Mouse (Mus musculus): ENCODE results near the gene Slc51a. TPM values are rescaled to one million over a fixed set of nuclear protein-coding genes. Genes with fewer than 3 reads are reported as not detected.

The Slc51a gene
- total and polyA plus RNA-seq, 3 experiments = 0.08 to 0.17 TPM; not detected in 1

DNA sequence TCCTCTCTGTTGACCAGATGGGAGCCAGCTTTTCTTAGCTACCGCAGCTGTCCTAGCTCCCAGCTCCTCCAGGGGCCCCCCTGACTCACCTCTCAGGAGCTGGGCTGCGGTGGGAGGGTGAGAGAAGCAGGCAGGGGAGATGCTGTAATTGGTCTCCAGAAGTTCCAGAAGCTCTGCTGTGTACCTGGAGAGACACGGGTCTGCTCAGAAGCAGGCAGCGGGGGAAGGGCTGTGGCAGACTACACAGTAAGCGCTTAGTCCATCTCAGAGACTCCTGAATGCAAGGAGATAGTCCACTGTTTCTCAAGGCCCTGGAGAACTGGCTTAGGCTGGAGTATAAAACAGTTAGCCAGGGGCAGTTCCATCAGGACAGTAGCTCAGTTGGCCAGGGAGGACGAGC lies 1.6 kb downstream of the Slc51a start:
- H3K9ac ChIP-seq (ENCODE audit: insufficient read depth, low read depth) = no peak overlapping the region
- dilution Hi-C loops (cut with MboI; ENCODE audit: extremely low pct_ligation_motif_present, extremely low pct_unique_long_range_greater_than_20kb, low sequenced_read_pairs) = no loop called here

GRCm38 (mm10) chr16:32485209-32485608 lies 2.5 kb downstream of the Slc51a start:
- in situ Hi-C loops (cut with MboI; ENCODE audit: low pct_ligation_motif_present, low pct_unique_long_range_greater_than_20kb, low sequenced_read_pairs) = no loop called here
- no peak overlapping the region for H3K4me3 ChIP-seq (replicated peaks in 1 of 3; ENCODE audit: low read depth in 2 of 3, low read length in 2 of 3, poor library complexity in 1 of 3)
- H3K4me1 ChIP-seq (ENCODE audit: control insufficient read depth in 1 of 2, insufficient read depth in 2 of 2) = peaks cover 0 to 6% of the 10 kb centered on the region in 2 experiments; a peak in 2 of 4 replicates
- DNase-seq (ENCODE audit: extremely low read depth) = no peak
- H3K27ac ChIP-seq (ENCODE audit: insufficient read depth, low read depth) = no peak overlapping the region
- peak overlapping the region; percentile 5; the same call in 1 of the 2 replicates for H3K4me2 ChIP-seq (ENCODE audit: insufficient read depth, low read depth, poor library complexity, severe bottlenecking)
- peak; percentile 73 for TF ChIP-seq BHLHE40 (IDR thresholded peaks at IDR 0.05; ENCODE audit: low read depth, low read length)
- TF ChIP-seq JUN (IDR thresholded peaks at IDR 0.05; ENCODE audit: insufficient read depth, low read depth, low read length) = no peak
- TF ChIP-seq MYC (IDR thresholded peaks at IDR 0.05; ENCODE audit: low read depth, low read length) = 0 out of 2 replicates have a peak, but pooled peaks have one; percentile 17
- TF ChIP-seq MAX (IDR thresholded peaks at IDR 0.05; ENCODE audit: low read length) = peak; percentile 55; the same call in 1 of the 2 replicates
- dilution Hi-C loops (cut with MboI; ENCODE audit: extremely low pct_ligation_motif_present, extremely low pct_unique_long_range_greater_than_20kb, low sequenced_read_pairs) = no loop called here
- H3K9me3 ChIP-seq (replicated peaks; ENCODE audit: low read length) = no peaks in the 10 kb centered on the region
- no peak overlapping the region for H3K9ac ChIP-seq (ENCODE audit: insufficient read depth, low read depth)
- no peaks in the 10 kb centered on the region for H3K79me2 ChIP-seq (replicated peaks; ENCODE audit: control insufficient read depth, extremely low read depth, insufficient read depth, poor library complexity, severe bottlenecking)
- H3K36me3 ChIP-seq (replicated peaks in 1 of 2; ENCODE audit: control insufficient read depth in 1 of 2, insufficient read depth in 1 of 2, low read length in 1 of 2) = no peaks in the 10 kb centered on the region
- H3K27me3 ChIP-seq (replicated peaks) = peaks cover 4% of the 10 kb centered on the region

More for the DNA sequence above, 1.6 kb downstream of the Slc51a start:
- no peak overlapping the region for H3K27ac ChIP-seq (ENCODE audit: insufficient read depth, low read depth)
- no peaks in the 10 kb centered on the region for H3K9me3 ChIP-seq (replicated peaks; ENCODE audit: low read length)
- H3K36me3 ChIP-seq (replicated peaks in 1 of 2; ENCODE audit: control insufficient read depth in 1 of 2, insufficient read depth in 1 of 2, low read length in 1 of 2) = no peaks in the 10 kb centered on the region
- H3K4me3 ChIP-seq (replicated peaks in 1 of 3; ENCODE audit: low read depth in 2 of 3, low read length in 2 of 3, poor library complexity in 1 of 3) = no peak overlapping the region
- H3K4me2 ChIP-seq (ENCODE audit: insufficient read depth, low read depth, poor library complexity, severe bottlenecking) = no peak overlapping the region
- DNase-seq (ENCODE audit: extremely low read depth) = no peak
- in situ Hi-C loops (cut with MboI; ENCODE audit: low pct_ligation_motif_present, low pct_unique_long_range_greater_than_20kb, low sequenced_read_pairs) = no loop called here
- H3K27me3 ChIP-seq (replicated peaks) = peaks cover 4% of the 10 kb centered on the region
- TF ChIP-seq RCOR1 (conservative IDR thresholded peaks at IDR 0.05; ENCODE audit: low read depth, low read length) (no peak), BHLHE40 (IDR thresholded peaks at IDR 0.05; ENCODE audit: low read depth, low read length) (no peak), ZMIZ1 (IDR thresholded peaks at IDR 0.05; ENCODE audit: low read depth, low read length) (no peak), POLR2A (IDR thresholded peaks at IDR 0.05; ENCODE audit: low read depth, low read length) (no peak), CHD2 (IDR thresholded peaks at IDR 0.05; ENCODE audit: low read length) (no peak), USF2 (conservative IDR thresholded peaks at IDR 0.05; ENCODE audit: low read depth, low read length) (no peak), SIN3A (IDR thresholded peaks at IDR 0.05; ENCODE audit: low read length) (no peak), EP300 (IDR thresholded peaks at IDR 0.05; ENCODE audit: low read length) (no peak), RAD21 (IDR thresholded peaks at IDR 0.05; ENCODE audit: low read depth, low read length) (no peak), ELF1 (IDR thresholded peaks at IDR 0.05; ENCODE audit: low read depth, low read length) (no peak), GABPA (IDR thresholded peaks at IDR 0.05; ENCODE audit: insufficient replicate concordance, low read depth, low read length) (no peak), ZC3H11A (IDR thresholded peaks at IDR 0.05; ENCODE audit: low read depth, low read length) (no peak), MAFK (IDR thresholded peaks at IDR 0.05; ENCODE audit: insufficient replicate concordance, low read length) (no peak), UBTF (IDR thresholded peaks at IDR 0.05; ENCODE audit: low read depth, low read length) (no peak)
- no peaks in the 10 kb centered on the region for H3K79me2 ChIP-seq (replicated peaks; ENCODE audit: control insufficient read depth, extremely low read depth, insufficient read depth, poor library complexity, severe bottlenecking)
- peaks cover 0 to 6% of the 10 kb centered on the region in 2 experiments; a peak in 2 of 4 replicates for H3K4me1 ChIP-seq (ENCODE audit: control insufficient read depth in 1 of 2, insufficient read depth in 2 of 2)
